Mouse (Mus musculus): ENCODE measurements around the gene Eml1.

GRCm38 (mm10) chr12:108431714-108432113, 61.0 kb downstream of the Eml1 start:
- TF ChIP-seq CTCF (IDR thresholded peaks at IDR 0.05; ENCODE audit: control insufficient read depth, insufficient read depth, low read length) (no peak), POLR2A (IDR thresholded peaks at IDR 0.05; ENCODE audit: borderline replicate concordance, control insufficient read depth, low read depth, low read length) (no peak)

All from bone marrow, adult 2 months (tissue).